Mouse (Mus musculus) cortical plate, adult 2 months (tissue): ENCODE results near the gene Iglon5.

Experiments used
- CTCF ChIP-seq: fragments of 200-500 bp; IDR thresholded peaks from 2 replicates; pipeline ENCODE4 v1.5.1; 2011; ENCODE audit warnings: mild to moderate bottlenecking, control low read depth, low read length; ENCODE audit not compliant: insufficient read depth; ENCODE audit errors: extremely low read depth
- POLR2A ChIP-seq: fragments of 200-500 bp; IDR thresholded peaks from 2 replicates; pipeline ENCODE4 v1.6.1; 2011; ENCODE audit warnings: mild to moderate bottlenecking, low read length, control low read depth; ENCODE audit not compliant: insufficient read depth; ENCODE audit errors: extremely low read depth

DNA sequence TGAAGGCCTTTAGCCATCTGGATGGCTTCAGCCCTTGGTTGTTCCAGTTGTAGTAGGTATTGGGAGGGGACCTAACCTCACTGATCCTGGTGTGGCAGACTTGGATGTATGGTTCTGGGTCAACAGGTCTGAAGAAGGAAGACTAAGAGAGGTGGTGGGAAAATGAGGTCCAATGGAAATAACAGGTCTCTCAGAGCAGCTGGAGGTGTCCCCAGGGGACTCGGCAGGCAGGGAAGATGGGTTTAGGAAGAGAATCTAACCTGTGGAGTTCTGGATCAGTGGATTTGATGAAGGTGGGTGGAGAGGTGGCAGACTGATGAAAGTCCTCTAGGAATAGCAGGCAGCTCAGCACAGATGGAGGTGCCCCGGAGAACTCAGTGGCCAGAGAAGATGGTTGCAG is 32.9 kb upstream of the Iglon5 start:
- TF ChIP-seq CTCF, result no peak
- no peak for TF ChIP-seq POLR2A
